Mouse (Mus musculus) kidney, postnatal 0 days (tissue): ENCODE results near the gene Rtl6. TPM values are rescaled to one million over a fixed set of nuclear protein-coding genes. Genes with fewer than 3 reads are reported as not detected.
A peak's percentile ranks its signal among the peaks of the same experiment; 100 is the strongest.

Experiments used
- ATAC-seq: fragments of 200-750 bp; cut with Nextera tagmentation; replicated peaks from 2 replicates; pipeline ENCODE4 v1.8.0; 2017; ENCODE audit warnings: low read depth, moderate number of reproducible peaks, moderate TSS enrichment, moderate library complexity; ENCODE audit not compliant: low FRiP score
- DNase-seq: peaks from one replicate; pipeline ENCODE4 v3.0.0-alpha.2; 2016; ENCODE audit warnings: low spot score
- H3K27ac ChIP-seq: fragments of 300-500 bp; sonication (generic); 2 replicates; pipeline ENCODE4 v1.5.1; 2014; ENCODE audit warnings: mild to moderate bottlenecking
- H3K27me3 ChIP-seq: fragments of 300-500 bp; sonication (generic); 2 replicates; pipeline ENCODE4 v1.6.1; 2014; ENCODE audit warnings: low read length, mixed read lengths; ENCODE audit not compliant: insufficient read depth
- H3K36me3 ChIP-seq: fragments of 300-500 bp; sonication (generic); 2 replicates; pipeline ENCODE4 v1.6.1; 2014; ENCODE audit warnings: low read length, mixed read lengths; ENCODE audit not compliant: insufficient read depth
- H3K4me1 ChIP-seq: fragments of 300-500 bp; sonication (generic); replicated peaks from 2 replicates; pipeline ENCODE4 v1.6.1; 2014; ENCODE audit warnings: antibody characterized with exemption, low read length, mixed read lengths; ENCODE audit not compliant: insufficient read depth
- H3K4me2 ChIP-seq: fragments of 300-500 bp; sonication (generic); 2 replicates; pipeline ENCODE4 v1.6.1; 2014; ENCODE audit warnings: mild to moderate bottlenecking, low read length, moderate library complexity, mixed read lengths
- H3K4me3 ChIP-seq: fragments of 300-500 bp; sonication (generic); replicated peaks from 2 replicates; pipeline ENCODE4 v1.5.1; 2014; ENCODE audit warnings: low read depth, low read length
- H3K9ac ChIP-seq: fragments of 300-500 bp; sonication (generic); 2 replicates; pipeline ENCODE4 v1.6.1; 2014; ENCODE audit warnings: low read depth, low read length
- H3K9me3 ChIP-seq: fragments of 300-500 bp; sonication (generic); replicated peaks from 2 replicates; pipeline ENCODE4 v1.6.1; 2016; ENCODE audit warnings: low read length, inconsistent platforms, mixed read lengths
- CTCF ChIP-seq: IDR thresholded peaks from 2 replicates; pipeline ENCODE4 v1.5.1; 2016; ENCODE audit warnings: antibody characterized with exemption, low read depth, mild to moderate bottlenecking, moderate library complexity
- WGBS: fragments of 180-500 bp; shearing (Covaris S2); extraction: QIAGEN DNeasy Blood & Tissue Kit; methylation state at CpG from one replicate; pipeline ENCODE4 v1.1.7; 2014; 5-methylcytosine and 5-hydroxymethylcytosine counted together
- polyA plus RNA-seq: library from polyadenylated mRNA; unstranded; fragments of >200 nt; fragmentation: Nextera tagmentation; extraction: Ambion mirVana; gene quantifications from 2 replicates; pipeline ENCODE4 v1.2.1, GENCODE M21; 2015

Gene Rtl6
- polyA plus RNA-seq, 1 experiment from 2014 or later = 11.2 TPM

DNA sequence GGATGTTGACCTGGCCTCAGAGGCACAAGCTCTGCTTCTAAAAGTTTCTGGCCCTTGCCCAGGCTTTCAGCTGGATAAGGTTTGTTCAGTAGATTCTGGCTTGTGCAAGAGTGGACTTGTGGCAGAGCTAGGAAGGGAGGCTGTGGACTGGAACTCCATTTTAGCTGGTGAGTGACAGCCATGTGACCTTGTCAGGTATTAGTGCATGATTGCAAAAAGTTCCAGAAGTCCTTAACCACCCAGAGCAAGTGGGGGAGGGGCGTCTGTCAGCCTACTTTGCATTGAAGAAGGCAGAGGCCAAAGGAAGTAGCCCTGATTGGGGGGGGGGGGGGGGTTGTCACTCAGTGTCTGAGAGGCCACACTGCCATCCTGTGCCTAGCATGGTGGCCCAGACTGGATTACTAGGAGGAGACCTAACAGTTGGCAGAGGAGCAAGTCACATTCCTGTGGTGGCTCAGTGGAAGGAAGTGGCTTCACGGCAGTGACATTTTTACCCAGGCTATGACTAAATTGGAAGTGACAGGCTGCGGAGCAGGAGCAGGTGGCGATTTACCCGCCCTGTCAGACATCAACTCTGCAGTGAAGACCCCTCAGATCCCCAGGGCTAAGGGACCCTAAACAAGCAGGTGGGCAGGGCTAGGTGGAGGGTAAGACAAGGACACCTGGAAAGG, 44.9 kb downstream of the Rtl6 start:
- H3K9ac ChIP-seq = no peak overlapping the region
- DNase-seq (peak; percentile 45), ATAC-seq (no peak; the same call in 1 of the 2 replicates)
- TF ChIP-seq CTCF = no peak
- no peak overlapping the region for H3K4me3 ChIP-seq
- no peaks in the 10 kb centered on the region for H3K36me3 ChIP-seq
- no peaks in the 10 kb centered on the region for H3K27me3 ChIP-seq
- no peaks in the 10 kb centered on the region for H3K9me3 ChIP-seq
- H3K27ac ChIP-seq = no peak overlapping the region
- WGBS = 48% methylated on average over 5 of the region's 5 CpGs
- H3K4me1 ChIP-seq = no peaks in the 10 kb centered on the region; the same call in none of the 2 replicates
- H3K4me2 ChIP-seq = no peak overlapping the region

DNA sequence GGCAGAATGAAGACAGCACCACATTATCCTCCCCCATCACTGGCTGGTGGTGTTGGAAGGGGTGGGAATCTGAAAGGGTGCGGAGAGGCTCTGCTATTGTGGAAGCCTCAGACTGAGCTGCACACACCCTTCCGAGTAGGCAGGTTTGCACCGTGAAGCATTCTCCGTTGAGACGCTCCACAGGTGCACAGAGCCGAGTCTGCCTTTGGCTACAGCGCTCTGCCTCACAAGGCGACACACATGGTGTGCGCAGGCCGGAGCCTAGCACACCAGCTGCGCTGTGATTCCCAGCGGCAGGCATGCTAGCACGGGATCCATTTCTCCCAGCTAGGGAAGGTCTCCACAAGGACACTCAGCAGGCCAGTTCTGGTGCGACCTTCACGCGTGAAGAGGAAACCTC, 47.6 kb downstream of the Rtl6 start:
- 71% methylated on average over 16 of the region's 16 CpGs for WGBS
- DNase-seq (no peak), ATAC-seq (no peak)
- Histone ChIP-seq H3K9me3 (no peaks in the 10 kb centered on the region), H3K27ac (no peak overlapping the region), H3K4me2 (no peak overlapping the region), H3K4me1 (no peaks in the 10 kb centered on the region; the same call in none of the 2 replicates), H3K27me3 (no peaks in the 10 kb centered on the region), H3K9ac (no peak overlapping the region), H3K36me3 (no peaks in the 10 kb centered on the region), H3K4me3 (no peak overlapping the region)
- TF ChIP-seq CTCF = no peak

DNA sequence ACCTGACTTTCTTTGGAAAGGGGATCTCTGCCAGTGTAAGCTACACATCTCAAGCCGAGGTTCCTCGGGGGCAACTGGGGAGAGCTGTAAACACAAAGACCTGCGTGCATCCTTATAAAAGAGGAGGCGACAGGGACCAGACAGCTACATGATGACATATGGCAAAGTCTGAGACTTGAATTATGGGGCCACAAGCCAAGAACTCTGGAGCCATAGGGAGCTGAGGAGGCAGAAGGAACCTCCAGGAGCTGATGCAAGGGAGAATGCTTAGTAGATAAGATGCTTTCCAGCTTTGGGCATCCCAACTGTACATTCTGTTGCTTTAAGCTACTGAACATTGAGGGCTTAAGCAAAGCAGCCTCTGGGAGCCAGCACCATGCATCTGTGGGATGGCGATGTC, 48.5 kb downstream of the Rtl6 start:
- Histone ChIP-seq H3K27ac (no peak overlapping the region), H3K9ac (no peak overlapping the region), H3K4me2 (no peak overlapping the region), H3K4me1 (no peaks in the 10 kb centered on the region; the same call in none of the 2 replicates), H3K27me3 (no peaks in the 10 kb centered on the region), H3K36me3 (no peaks in the 10 kb centered on the region), H3K4me3 (no peak overlapping the region), H3K9me3 (no peaks in the 10 kb centered on the region)
- DNase-seq (no peak), ATAC-seq (no peak)
- no peak for TF ChIP-seq CTCF
- 37% methylated on average over 5 of the region's 5 CpGs for WGBS

DNA sequence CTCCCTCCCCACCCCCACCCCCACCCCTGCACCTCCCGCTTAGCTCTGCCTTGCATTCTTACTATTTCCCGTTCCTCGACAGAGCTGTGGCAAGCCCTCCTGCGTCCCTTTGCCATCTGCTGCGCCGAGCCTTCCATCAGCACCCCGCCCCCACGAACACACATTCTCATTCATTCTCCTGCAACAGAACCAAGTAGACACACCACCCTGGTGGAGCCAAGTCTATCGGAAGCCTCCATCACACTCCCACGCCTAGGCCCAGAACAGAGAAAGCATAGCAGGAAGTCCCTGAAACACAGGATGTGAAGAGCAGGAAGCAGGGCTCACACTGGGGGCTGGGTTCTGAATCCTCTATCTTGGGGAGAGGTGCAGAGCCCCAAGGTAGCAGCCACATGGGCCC, 51.6 kb downstream of the Rtl6 start:
- no peak overlapping the region for H3K4me3 ChIP-seq
- H3K27me3 ChIP-seq = no peaks in the 10 kb centered on the region
- WGBS = 81% methylated on average over 10 of the region's 10 CpGs
- no peaks in the 10 kb centered on the region for H3K9me3 ChIP-seq
- no peaks in the 10 kb centered on the region for H3K4me1 ChIP-seq
- TF ChIP-seq CTCF = no peak
- no peaks in the 10 kb centered on the region for H3K36me3 ChIP-seq
- ATAC-seq (no peak), DNase-seq (no peak)
- no peak overlapping the region for H3K27ac ChIP-seq
- H3K4me2 ChIP-seq = no peak overlapping the region
- no peak overlapping the region for H3K9ac ChIP-seq

DNA sequence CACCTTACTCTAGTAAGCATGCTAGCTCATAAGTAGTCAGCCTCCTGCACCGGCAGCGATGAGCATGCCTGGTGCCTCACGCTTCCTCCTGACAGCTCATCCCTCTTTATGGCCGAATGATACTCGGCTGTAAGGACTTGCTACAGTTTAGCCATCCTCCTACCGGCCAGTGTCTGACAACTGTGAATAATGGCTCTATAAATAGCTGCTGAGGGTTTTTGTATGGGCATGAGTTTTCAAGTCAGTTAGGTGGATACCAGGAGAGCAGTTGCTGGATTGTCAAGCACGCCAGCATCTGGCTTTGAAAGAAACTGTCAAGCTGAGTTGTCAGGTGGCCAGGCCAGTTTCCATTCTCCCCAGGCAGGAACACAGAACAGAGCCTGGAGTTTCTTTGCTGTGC, 52.7 kb downstream of the Rtl6 start:
- Histone ChIP-seq H3K27ac (no peak overlapping the region), H3K4me2 (no peak overlapping the region), H3K4me3 (no peak overlapping the region), H3K36me3 (no peaks in the 10 kb centered on the region), H3K9ac (no peak overlapping the region), H3K27me3 (no peaks in the 10 kb centered on the region), H3K9me3 (no peaks in the 10 kb centered on the region), H3K4me1 (no peaks in the 10 kb centered on the region)
- ATAC-seq (no peak), DNase-seq (peak; percentile 23)
- whole genome bisulfite sequencing = 10% methylated on average over 7 of the region's 7 CpGs
- no peak for TF ChIP-seq CTCF

Other genes with a start within 250 kb of the Rtl6 start
- 1.4 TPM in 2 replicates for gene Parvg, start 233.8 kb downstream of the Rtl6 start, polyA plus RNA-seq
- 1.8 and 2.1 TPM in 2 replicates for gene Shisal1, start 110.7 kb downstream of the Rtl6 start, polyA plus RNA-seq
- 35.0 and 35.6 TPM in 2 replicates for gene Prr5, start 111.8 kb upstream of the Rtl6 start, polyA plus RNA-seq
- 13.9 and 14.7 TPM in 2 replicates for gene Arhgap8, start 162.2 kb upstream of the Rtl6 start, polyA plus RNA-seq